In the genomic region with DNA sequence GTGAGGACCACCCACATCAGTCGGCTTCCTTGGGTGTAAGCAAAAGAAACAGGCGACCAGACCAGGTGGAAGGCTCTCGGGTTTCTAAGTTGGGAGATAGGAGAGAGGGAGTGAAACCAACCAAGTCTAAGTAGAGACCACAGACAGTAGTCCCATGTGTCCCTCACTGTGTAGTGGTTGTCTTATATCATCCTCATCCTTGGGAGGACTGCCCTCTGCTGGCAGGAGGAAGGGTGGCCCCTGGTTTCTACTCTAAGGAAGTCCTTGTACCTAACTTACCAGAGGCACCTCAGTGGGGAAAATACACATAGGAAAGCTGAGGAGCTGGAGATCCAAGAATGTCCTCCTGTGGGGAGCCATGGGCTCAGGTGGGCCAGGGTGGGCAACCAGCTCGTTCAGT, we compare ENCODE assay signal across 9 mouse cellular contexts. TPM values are rescaled to one million over a fixed set of nuclear protein-coding genes. Genes with fewer than 3 reads are reported as not detected.
DNase-seq lines count a peak whose midpoint lies in the region; ATAC-seq and TF ChIP-seq lines count a peak whose summit lies in the region.
"Had no signal": no experiment of that assay in that cellular context is flagged by ENCODE, and none has a peak within 500 bp of the region (broad histone marks: within the 10 kb centered on the region; RNA-seq: fewer than 3 reads in every experiment).

No protein-coding gene starts in this region.

- no peaks in the 10 kb centered on the region for H3K27me3 ChIP-seq in lung, embryonic 14.5 days (ENCODE audit: insufficient read depth, low read length)

- no peak overlapping the region for H3K4me2 ChIP-seq in lung, embryonic 14.5 days
- H3K4me2 ChIP-seq: heart, embryonic 13.5 days had no signal

- peak; percentile 75 for TF ChIP-seq CTCF in lung, embryonic 14.5 days (IDR thresholded peaks at IDR 0.05; ENCODE audit: low read depth)

- H3K27ac ChIP-seq in ES-E14 (ENCODE audit: insufficient read depth, low read depth, low read length, poor library complexity, severe bottlenecking), result no peak overlapping the region
- no peak overlapping the region for H3K27ac ChIP-seq in lung, embryonic 14.5 days (ENCODE audit: low read depth)
- H3K27ac ChIP-seq: heart, embryonic 13.5 days had no signal

- H3K36me3 ChIP-seq in ES-E14 (ENCODE audit: control insufficient read depth, insufficient read depth, low read length, poor library complexity, severe bottlenecking), result no peaks in the 10 kb centered on the region
- no peaks in the 10 kb centered on the region for H3K36me3 ChIP-seq in lung, embryonic 14.5 days (ENCODE audit: insufficient read depth)
- H3K36me3 ChIP-seq: heart, embryonic 13.5 days had no signal

- H3K9ac ChIP-seq in ES-E14 (ENCODE audit: insufficient read depth, low read depth, low read length, poor library complexity, severe bottlenecking), result no peak overlapping the region
- no peak overlapping the region for H3K9ac ChIP-seq in lung, embryonic 14.5 days
- H3K9ac ChIP-seq: heart, embryonic 13.5 days had no signal

- H3K4me1 ChIP-seq in ES-E14 (ENCODE audit: control insufficient read depth in 2 of 2, insufficient read depth in 2 of 2, low read length in 2 of 2, poor library complexity in 1 of 2), result no peaks in the 10 kb centered on the region
- H3K4me1 ChIP-seq in lung, embryonic 14.5 days (ENCODE audit: insufficient read depth), result no peaks in the 10 kb centered on the region
- H3K4me1 ChIP-seq: heart, embryonic 13.5 days had no signal

- in situ Hi-C loops in ES-E14 (cut with MboI; ENCODE audit: low sequenced_read_pairs in 2 of 2, unreplicated experiment in 2 of 2), result no loop called here

- no peak overlapping the region for H3K4me3 ChIP-seq in ES-E14 (ENCODE audit: insufficient read depth in 1 of 2, low read depth in 1 of 2, low read length in 2 of 2, poor library complexity in 1 of 2, severe bottlenecking in 1 of 2)
- H3K4me3 ChIP-seq in lung, embryonic 14.5 days (ENCODE audit: low read depth, low read length), result no peak overlapping the region
- H3K4me3 ChIP-seq: heart, embryonic 13.5 days had no signal

- DNase-seq in 3T3-L1 (ENCODE audit: low read depth, low spot score) (peak; percentile 81), ES-E14 (ENCODE audit: low read depth, low spot score) (peak; percentile 67)
- peak; percentile 29 for DNase-seq in cerebellum, adult 9-10 months
- peak; percentile 57 to 59 for DNase-seq in frontal cortex, postnatal 25 days (ENCODE audit: low spot score in 2 of 2)
- DNase-seq in kidney, postnatal 25 days, result peak; percentile 55 to 68
- DNase-seq in lung, embryonic 14.5 days, result peak; percentile 75
- peak; percentile 61 to 77 for DNase-seq in right cerebral cortex, postnatal 10 days (ENCODE audit: low spot score in 2 of 2)

- no peaks in the 10 kb centered on the region for H3K9me3 ChIP-seq in ES-E14 (ENCODE audit: control insufficient read depth, insufficient read depth, low read depth, low read length)
- no peaks in the 10 kb centered on the region for H3K9me3 ChIP-seq in lung, embryonic 14.5 days (ENCODE audit: low read depth, low read length)
- H3K9me3 ChIP-seq: heart, embryonic 13.5 days had no signal

- WGBS in lung, embryonic 14.5 days, result 36% methylated on average over 4 of the region's 4 CpGs

- peak; percentile 72; the same call in 1 of the 2 replicates for ATAC-seq in lung, embryonic 14.5 days (ENCODE audit: insufficient read depth)
- no peak for ATAC-seq in monocyte, adult 5-6 weeks (replicated peaks; ENCODE audit: insufficient number of reproducible peaks, low FRiP score, low TSS enrichment, poor library complexity, severe bottlenecking)

TF ChIP-seq in ES-E14, 5 proteins besides CTCF, POLR2A, EP300 and RAD21:
- TF ChIP-seq ZC3H11A (IDR thresholded peaks at IDR 0.05; ENCODE audit: borderline replicate concordance, low read depth, low read length), result peak; percentile 87
- TF ChIP-seq HCFC1 (IDR thresholded peaks at IDR 0.05; ENCODE audit: borderline replicate concordance, insufficient read depth, low read length), result no peak

RNA-seq across cellular contexts. Expression of a gene that starts 23.8 kb away (rescaled TPM):
- total RNA-seq in ES-E14 (2012; rRNA removed), result 0.18 and 0.37 TPM in 2 replicates
- polyA plus RNA-seq in lung, embryonic 14.5 days (2014; fragmentation: Nextera tagmentation; extraction: Ambion mirVana), result 0.17 and 0.27 TPM in 2 replicates
- total RNA-seq in monocyte, adult 5-6 weeks (2017), result not detected in 3 replicates
- polyA plus RNA-seq: heart, embryonic 13.5 days had no signal

RNA-seq across cellular contexts. Expression of a gene that starts 44.5 kb away (rescaled TPM):
- 0.26 and 0.98 TPM in 2 replicates for total RNA-seq in ES-E14 (2012; rRNA removed)
- polyA plus RNA-seq in lung, embryonic 14.5 days (2014; fragmentation: Nextera tagmentation; extraction: Ambion mirVana), result 0.23 and 0.32 TPM in 2 replicates
- total RNA-seq in monocyte, adult 5-6 weeks (2017), result not detected in 3 replicates

Comparison
In these comparisons a context has a peak if more than half of its experiments do, and no peak if none do; other contexts are left out.
1. DNase-seq: peak in every context shown above with its lines; median percentile 81 in 3T3-L1; 75 in lung, embryonic 14.5 days; 69 in right cerebral cortex, postnatal 10 days; 67 in ES-E14; 62 in kidney, postnatal 25 days; 58 in frontal cortex, postnatal 25 days; 29 in cerebellum, adult 9-10 months.